Mouse (Mus musculus) embryo, embryonic 9.5 days (tissue): ENCODE data around the gene Kcnk13.

Experiments
- DNase-seq: peaks from one replicate; pipeline ENCODE4 v3.0.0-alpha.2; 2017; ENCODE audit errors: extremely low spot score

Gene Kcnk13

GRCm38 (mm10) chr12:100015146-100015545 lies 50.8 kb downstream of the Kcnk13 start:
- DNase-seq, result no peak

- no peak for DNase-seq
These were observed 53.4 kb downstream of the Kcnk13 start for GRCm38 (mm10) chr12:100017709-100018108.

DNA sequence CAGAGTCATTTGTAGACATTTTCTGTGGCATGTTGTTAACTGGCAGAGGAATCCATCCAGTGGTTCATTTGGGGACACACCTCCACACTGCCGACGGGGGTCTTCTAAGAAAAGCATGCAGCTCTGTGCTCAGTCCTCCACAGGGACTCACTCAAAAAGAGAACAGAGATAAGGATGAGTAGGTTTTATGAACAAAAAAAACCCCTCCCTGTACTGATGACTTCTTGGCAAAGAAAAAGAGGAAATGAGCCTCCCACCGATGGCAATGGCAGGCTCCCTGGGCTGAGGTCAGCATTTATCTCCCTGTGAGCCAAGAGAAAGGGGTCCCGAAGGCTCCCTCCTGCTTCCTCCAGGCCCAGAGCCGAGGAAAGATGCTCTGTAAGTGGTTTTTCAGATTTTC lies 58.2 kb downstream of the Kcnk13 start:
- no peak for DNase-seq

DNA sequence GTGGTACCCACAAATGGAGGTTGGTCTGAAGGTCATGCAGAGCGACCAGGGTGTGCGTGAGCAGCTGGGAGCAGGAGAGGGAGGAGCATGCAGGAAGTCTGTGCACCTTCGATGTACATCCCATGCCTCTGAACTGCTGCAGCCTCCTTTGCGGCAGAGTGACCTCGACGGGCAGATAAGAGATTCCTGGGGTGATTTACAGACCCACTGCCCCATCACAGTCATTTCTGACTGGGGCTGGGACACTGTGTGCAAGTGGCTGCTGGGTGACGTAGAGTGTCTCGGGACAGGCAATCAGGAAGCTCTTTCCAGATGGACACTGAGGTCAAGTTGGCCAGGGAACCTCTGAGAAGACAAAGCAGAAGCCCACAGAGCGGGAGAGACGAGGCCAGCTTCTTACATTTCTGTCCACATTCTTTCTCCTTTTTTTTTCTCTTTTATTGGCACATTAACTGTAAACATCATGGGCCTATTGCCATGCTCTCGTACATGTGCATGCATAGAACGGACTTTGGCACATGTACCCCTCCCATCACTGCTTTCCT lies 59.6 kb downstream of the Kcnk13 start:
- no peak for DNase-seq

DNA sequence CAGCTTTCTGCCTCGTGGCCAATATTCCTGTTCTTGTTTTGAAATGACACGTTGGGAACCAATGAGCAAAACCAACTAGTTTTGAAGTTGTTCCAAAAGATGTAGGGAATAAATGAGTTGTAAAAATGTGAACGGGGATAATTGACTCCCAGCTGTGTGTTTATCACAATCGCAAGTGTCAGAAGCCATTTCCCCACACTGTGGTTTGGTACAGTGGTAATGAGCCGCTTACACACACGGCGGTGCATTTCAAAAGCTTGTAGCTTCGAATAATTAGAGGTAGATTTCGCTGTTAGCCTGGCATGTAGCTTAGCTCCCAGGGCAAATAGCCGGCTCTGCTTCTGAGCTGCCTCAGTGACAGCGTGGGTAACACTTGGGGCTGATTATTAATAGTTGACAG lies 61.4 kb downstream of the Kcnk13 start:
- no peak for DNase-seq

- no peak for DNase-seq
These were observed 62.5 kb downstream of the Kcnk13 start for GRCm38 (mm10) chr12:100026715-100027245.

DNA sequence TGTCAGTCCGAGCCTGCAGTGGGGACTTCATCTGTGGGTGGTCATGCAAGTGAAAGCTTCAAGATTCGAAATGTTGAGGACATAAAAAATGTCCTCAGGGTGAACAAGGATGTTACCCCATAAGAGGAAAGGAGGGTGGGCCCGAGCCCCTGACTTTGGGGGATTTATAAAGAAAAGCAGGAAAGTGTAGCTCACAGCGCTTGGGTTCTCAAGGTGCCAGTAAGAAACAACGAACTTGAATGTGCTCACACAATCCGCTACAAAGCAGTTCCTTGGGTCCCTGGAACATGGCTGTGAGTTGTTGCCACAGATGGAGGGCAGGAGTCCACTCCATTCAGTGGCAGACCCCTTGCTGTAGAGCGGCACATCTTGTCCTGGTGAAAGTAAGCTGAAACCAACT lies 63.0 kb downstream of the Kcnk13 start:
- DNase-seq, result no peak

DNA sequence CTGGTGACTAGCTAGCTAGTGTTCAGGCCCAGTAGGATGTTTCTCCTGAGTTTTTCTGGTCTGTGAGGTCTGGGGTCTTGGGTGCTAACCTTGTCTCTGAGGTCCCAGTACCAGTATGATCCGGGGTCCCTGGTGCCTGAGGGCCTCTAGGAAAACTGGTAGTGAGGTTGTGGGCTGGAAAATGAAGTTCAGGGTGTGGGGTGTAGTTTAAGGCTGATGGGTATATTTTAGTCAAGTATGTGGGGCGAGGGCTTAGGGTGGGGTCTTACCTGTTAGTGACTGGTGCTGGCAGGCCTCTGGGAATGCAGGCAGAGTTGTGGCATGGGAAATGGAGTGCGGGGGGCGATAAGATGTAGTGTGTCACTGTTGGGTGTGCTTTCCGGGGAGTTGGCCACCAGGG lies 67.4 kb downstream of the Kcnk13 start:
- DNase-seq, result no peak

DNA sequence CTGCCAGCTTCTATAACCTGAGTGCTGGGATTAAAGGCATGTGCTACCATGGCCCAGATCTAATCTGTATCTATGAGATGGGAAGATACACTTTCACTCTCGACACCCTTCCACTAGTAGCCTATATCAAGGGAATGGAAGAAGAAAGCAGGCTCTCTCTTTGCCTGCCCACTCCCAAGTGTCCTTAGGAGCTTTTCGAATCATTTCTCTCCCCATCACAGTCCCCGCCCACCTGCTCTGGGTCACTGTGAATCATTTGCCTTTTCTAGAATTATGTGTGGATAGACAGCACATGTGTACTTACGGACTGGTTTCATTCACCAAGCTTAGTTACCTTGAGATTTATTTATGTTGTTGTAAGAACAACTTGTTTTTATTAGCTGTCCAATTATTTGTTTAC lies 68.2 kb downstream of the Kcnk13 start:
- DNase-seq, result no peak

DNA sequence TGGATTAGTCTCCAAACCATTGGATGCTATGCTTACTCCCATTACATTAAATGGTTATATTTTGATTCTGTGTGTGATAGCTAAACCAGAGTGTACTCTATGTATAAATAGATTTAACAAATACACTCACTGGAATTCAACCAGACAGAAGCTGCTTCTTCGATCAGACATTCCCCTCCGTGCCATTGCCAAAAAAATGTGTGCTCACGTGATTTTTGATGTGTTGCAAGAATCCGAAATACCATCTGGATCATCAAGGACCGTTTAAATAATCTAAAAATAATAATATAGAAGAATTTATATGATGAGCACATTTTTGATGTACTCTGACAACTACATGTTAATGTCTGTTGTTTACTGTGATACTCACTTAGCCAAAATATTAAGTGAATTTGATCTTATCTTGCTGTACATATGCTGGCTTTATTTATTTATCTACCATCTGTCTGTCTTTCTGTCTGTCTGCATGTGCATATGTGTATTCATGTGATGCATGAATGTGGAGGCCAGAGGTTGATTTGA lies 74.5 kb downstream of the Kcnk13 start:
- no peak for DNase-seq

DNA sequence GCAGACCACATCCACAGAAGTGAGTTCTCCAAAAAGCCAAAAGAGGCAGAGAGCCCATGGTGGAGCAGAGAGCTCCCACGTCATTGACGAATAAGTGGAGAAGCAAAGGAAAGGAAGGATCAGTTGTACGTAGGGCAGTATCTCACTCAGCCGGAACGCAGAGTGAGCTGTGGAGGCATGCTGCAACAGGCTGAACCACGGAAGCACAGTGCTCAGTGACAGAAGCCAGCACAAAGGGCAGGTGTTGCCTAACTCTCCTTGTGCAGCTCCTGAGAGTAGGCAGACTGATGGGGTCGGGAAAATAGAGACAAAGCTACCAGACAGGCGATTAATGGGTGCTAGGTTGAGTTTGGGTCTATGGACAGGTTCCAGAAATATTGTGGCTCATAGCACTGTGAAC lies 77.8 kb downstream of the Kcnk13 start:
- DNase-seq, result no peak

DNA sequence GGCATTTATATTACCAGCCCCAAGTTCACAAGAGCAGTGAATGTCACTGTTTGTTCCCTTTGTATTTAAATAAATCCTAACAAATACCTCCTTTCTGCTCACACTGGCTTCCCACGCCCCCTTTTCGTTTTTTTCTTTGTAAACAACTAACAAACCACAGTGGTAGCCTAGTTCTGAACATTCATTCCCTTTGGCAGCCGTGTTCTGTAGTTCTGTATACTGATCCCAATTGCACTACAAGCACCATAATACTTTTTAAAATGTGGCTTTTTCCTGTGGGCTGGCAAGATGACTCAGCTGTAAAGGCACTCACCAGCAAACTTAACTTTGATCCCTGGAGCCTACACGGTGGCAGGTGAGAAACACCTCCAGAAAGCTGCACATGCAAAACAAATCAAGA lies 80.4 kb downstream of the Kcnk13 start:
- DNase-seq, result no peak

DNA sequence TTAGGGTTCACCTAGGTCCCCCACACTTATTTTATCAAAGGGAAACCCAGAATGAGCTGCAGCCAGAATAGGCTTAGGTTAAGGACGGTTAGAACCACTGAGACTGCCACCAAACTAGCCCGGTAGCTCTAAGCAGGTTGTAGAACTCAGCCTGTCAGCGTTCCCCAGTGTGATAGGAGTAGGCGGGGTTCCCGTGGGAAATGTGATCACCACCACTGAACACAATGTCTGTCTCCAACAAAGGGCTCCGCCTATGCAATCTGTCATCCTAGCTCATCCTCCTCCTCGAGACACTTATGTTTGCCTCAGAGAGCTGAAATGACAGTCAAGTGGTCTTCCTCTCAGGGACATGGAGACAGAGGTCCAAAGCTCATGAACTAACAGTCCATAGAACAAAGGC lies 86.3 kb downstream of the Kcnk13 start:
- no peak for DNase-seq

DNA sequence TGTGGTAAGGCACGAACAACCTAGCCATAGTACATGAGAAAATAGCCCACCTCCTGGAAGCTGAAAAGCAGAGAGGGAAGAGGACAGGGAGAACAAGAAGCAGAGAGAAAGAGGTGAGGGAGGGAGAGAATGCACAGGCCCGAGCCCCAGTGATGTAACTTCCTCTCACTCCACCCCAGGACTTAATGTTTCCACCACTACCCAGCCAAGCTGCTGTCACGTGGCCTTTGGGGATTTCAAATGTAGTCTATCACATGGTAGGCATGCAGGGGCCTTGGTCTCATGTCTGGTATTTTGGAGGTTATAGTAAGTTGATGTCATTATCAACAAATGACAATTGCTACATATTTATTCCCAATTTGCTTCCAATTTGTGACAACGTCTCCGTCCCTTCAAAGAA lies 89.3 kb downstream of the Kcnk13 start:
- no peak for DNase-seq

GRCm38 (mm10) chr12:100061071-100061470 lies 96.8 kb downstream of the Kcnk13 start:
- no peak for DNase-seq

- no peak for DNase-seq
These were observed 97.5 kb downstream of the Kcnk13 start for GRCm38 (mm10) chr12:100061826-100062225.

DNA sequence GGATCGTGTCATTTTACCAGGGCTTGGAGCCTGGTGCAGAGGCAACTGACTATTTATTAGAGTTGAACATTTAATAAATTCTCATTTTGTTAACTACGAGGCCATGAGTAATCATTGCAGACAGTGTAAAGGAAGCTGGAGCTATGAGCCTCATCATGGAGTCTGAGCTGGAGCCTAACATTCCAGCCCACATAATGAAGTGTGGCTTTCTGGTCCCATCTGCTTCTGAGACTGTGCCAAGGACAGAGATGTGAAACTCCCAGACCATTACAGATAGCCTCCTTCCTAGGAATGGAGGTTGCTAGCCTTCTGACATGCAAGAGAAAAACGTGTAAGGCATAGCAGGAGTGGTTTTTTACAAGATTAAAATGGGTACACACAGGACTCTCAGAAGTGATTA lies 98.3 kb downstream of the Kcnk13 start:
- no peak for DNase-seq

- DNase-seq, result no peak
These were observed 100.8 kb downstream of the Kcnk13 start for GRCm38 (mm10) chr12:100065109-100065508.

DNA sequence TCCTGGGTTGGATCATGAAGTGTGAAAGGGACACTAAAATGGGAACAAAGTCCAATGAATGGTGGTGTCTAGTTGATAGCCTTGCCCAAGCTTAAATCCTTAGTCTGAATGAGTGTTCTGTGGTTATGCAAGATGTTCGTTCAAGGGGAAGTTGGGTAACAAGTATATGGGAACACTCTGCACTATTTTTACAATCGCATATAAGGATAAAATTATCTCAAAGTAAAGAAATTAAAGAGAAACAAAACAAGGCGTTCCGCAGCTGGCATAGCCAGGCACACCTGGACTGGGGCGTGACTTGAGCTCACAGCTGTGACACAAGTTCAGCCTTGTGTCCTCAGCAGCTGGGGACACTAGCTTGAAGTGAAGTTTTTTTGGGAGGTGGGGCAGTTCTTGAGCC lies 103.2 kb downstream of the Kcnk13 start:
- no peak for DNase-seq

DNA sequence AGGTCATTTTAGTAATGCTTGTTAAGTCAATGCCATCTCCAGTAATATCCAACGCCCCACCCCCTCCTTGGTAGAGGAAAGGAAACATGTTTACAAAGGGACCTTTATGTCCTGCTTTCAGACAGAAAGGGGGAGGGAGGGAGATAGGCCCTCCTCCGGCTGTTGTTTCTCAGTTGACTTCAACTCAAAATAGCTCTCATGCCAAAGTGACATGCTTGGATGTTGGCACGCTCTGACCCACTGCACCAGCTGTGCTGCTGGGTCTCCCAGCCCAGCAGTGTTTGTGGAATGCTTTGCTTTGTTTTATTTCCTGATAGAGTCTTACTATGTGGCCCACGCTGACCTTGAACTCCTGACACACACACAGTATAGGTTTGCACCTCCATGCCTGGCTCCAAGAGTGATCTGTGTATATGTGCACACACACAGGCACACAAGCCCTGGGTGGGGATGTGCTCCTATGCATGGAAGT lies 108.9 kb downstream of the Kcnk13 start:
- DNase-seq, result no peak

- no peak for DNase-seq
These were observed 111.4 kb downstream of the Kcnk13 start for GRCm38 (mm10) chr12:100075715-100076114.

- DNase-seq, result no peak
These were observed 115.5 kb downstream of the Kcnk13 start for GRCm38 (mm10) chr12:100079636-100080286.

- DNase-seq, result no peak
These were observed 123.7 kb downstream of the Kcnk13 start for GRCm38 (mm10) chr12:100088026-100088425.
